Mouse (Mus musculus) megakaryocyte, embryonic 14.5 days (primary cell): ENCODE results near the gene Lmbrd1.

Experiments used
- FLI1 ChIP-seq: IDR thresholded peaks from 2 replicates; pipeline ENCODE4 v1.6.1; 2012; ENCODE audit warnings: low read length, inconsistent platforms, mixed read lengths
- GATA1 ChIP-seq: IDR thresholded peaks from 3 replicates; pipeline ENCODE4 v1.6.1; 2012; ENCODE audit warnings: mixed read lengths, low read length, inconsistent platforms, borderline replicate concordance

DNA sequence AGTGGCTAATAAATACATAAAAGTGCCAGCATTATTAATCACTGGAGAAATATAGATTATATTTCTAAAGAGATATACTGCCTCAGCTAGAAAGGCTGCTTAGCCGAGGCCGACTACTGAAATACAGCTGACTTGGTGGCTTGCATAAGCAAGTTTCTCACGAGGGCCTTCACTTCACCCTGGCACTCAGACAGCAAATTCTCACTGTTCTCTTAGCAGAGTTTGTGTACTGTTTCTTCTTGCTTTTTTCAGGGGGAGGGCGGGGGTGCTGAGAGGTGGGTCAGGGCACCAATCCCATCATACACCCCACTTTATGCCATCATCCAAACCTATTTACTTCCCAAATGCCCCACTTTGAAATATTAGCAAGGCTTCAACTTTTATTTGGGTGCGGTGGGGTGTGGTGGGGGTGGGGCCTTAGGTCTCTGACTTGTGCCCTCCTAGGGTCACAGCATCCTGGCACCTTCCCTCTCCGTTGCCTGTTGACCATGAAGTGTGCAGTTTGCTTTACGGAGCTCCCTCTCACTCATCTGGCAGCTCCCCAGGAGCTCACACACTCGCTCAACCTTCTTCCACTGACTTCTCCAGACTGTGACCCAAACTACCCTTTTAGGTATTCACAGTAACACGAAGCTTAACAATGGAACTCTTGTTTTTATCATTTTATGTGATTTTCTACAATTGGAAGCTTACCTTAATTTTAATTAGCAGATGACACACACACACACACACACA lies 19.9 kb downstream of the Lmbrd1 start:
- TF ChIP-seq GATA1 (no peak), FLI1 (no peak)
